Mouse (Mus musculus) bone marrow, adult 2 months (tissue): ENCODE data around the gene Mylk.

Source experiments
- CTCF ChIP-seq: fragments of 200-500 bp; IDR thresholded peaks from 2 replicates; pipeline ENCODE4 v1.5.1; 2011; ENCODE audit warnings: low read length, control low read depth; ENCODE audit not compliant: control insufficient read depth, insufficient read depth
- POLR2A ChIP-seq: fragments of 200-500 bp; IDR thresholded peaks from 2 replicates; pipeline ENCODE4 v1.6.1; 2011; ENCODE audit warnings: low read depth, mild to moderate bottlenecking, control low read depth, low read length, borderline replicate concordance; ENCODE audit not compliant: control insufficient read depth

GRCm38 (mm10) chr16:34975544-34975943, 230.5 kb downstream of the Mylk start:
- TF ChIP-seq CTCF, result no peak
- no peak for TF ChIP-seq POLR2A
